Mouse (Mus musculus) liver, embryonic 12.5 days (tissue): ENCODE data around the gene Podnl1. TPM values are rescaled to one million over a fixed set of nuclear protein-coding genes. Genes with fewer than 3 reads are reported as not detected.

Experiments
- ATAC-seq: fragments of 200-750 bp; cut with Nextera tagmentation; 2 replicates; pipeline ENCODE4 v1.8.0; 2017; ENCODE audit warnings: moderate number of reproducible peaks, mild to moderate bottlenecking, moderate library complexity
- H3K27ac ChIP-seq: fragments of 300-500 bp; sonication (generic); 2 replicates; pipeline ENCODE4 v1.5.1; 2016; ENCODE audit warnings: mild to moderate bottlenecking
- H3K27me3 ChIP-seq: fragments of 300-500 bp; sonication (generic); replicated peaks from 2 replicates; pipeline ENCODE4 v1.6.1; 2016; ENCODE audit warnings: mild to moderate bottlenecking, moderate library complexity
- H3K36me3 ChIP-seq: fragments of 300-500 bp; sonication (generic); 2 replicates; pipeline ENCODE4 v1.6.1; 2016; ENCODE audit warnings: mild to moderate bottlenecking, moderate library complexity
- H3K4me1 ChIP-seq: fragments of 300-500 bp; sonication (generic); 2 replicates; pipeline ENCODE4 v1.6.1; 2016
- H3K4me2 ChIP-seq: fragments of 300-500 bp; sonication (generic); 2 replicates; pipeline ENCODE4 v1.6.1; 2016; ENCODE audit warnings: mild to moderate bottlenecking, moderate library complexity
- H3K4me3 ChIP-seq: fragments of 300-500 bp; sonication (generic); 2 replicates; pipeline ENCODE4 v1.5.1; 2016; ENCODE audit warnings: mild to moderate bottlenecking, moderate library complexity
- H3K9ac ChIP-seq: fragments of 300-500 bp; sonication (generic); 2 replicates; pipeline ENCODE4 v1.6.1; 2016; ENCODE audit warnings: mild to moderate bottlenecking, moderate library complexity
- H3K9me3 ChIP-seq: fragments of 300-500 bp; sonication (generic); replicated peaks from 2 replicates; pipeline ENCODE4 v1.6.1; 2016; ENCODE audit warnings: mild to moderate bottlenecking, moderate library complexity
- WGBS: fragments of 180-500 bp; shearing (Covaris S2); methylation state at CpG from one replicate; pipeline ENCODE4 v1.1.7; 2016; ENCODE audit not compliant: insufficient replicate concordance; 5-methylcytosine and 5-hydroxymethylcytosine counted together
- polyA plus RNA-seq: library from polyadenylated mRNA; unstranded; fragments of >200 nt; fragmentation: Nextera tagmentation; extraction: Ambion mirVana; gene quantifications from 2 replicates; pipeline ENCODE4 v1.2.1, GENCODE M21; 2016

Podnl1 gene
- polyA plus RNA-seq: 0.08 and 0.13 TPM in 2 replicates

- Histone ChIP-seq H3K9me3 (no peaks in the 10 kb centered on the region), H3K9ac (no peak within 1 kb of the TSS), H3K27me3 (peaks cover 12% of the 10 kb centered on the region; the same call in 1 of the 2 replicates), H3K4me1 (peaks cover 12% of the 10 kb centered on the region), H3K4me2 (no peak within 1 kb of the TSS), H3K27ac (no peak within 1 kb of the TSS), H3K36me3 (no peaks in the 10 kb centered on the region), H3K4me3 (no peak within 1 kb of the TSS)
- WGBS: 56% methylated on average over 9 of the region's 9 CpGs
- no peak for ATAC-seq
Measured at GRCm38 (mm10) chr8:84125656-84126055, at the start of gene Podnl1. Gene Podnl1, plus strand, starts transcription at chr8:84125989.

DNA sequence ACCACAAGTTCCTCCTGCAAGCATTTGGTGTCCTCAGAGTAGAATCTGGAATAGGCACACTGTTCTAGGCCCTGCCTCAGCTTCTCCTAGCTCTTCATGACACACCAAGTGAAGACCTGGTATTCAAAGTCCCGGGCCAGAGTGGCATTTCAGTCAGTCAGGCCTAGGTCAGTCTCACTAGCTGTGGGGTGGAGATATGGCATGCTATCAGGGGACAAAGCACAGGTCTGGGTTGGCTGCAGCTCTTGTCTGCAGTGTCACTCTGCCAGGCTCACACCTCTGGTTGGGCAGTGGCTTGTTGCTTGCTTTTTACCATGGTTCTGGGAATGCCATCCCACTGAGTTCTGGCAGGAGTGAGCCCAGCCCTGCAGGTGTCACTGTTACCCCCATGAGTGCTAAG, 49.4 kb upstream of the Podnl1 start:
- H3K4me1 ChIP-seq: peaks cover 10% of the 10 kb centered on the region
- no peaks in the 10 kb centered on the region for H3K9me3 ChIP-seq
- ATAC-seq: no peak
- whole genome bisulfite sequencing: 64% methylated on average over 1 of the region's 1 CpGs
- H3K27me3 ChIP-seq: no peaks in the 10 kb centered on the region
- H3K36me3 ChIP-seq: peaks cover 42% of the 10 kb centered on the region
- no peak overlapping the region for H3K27ac ChIP-seq
- H3K9ac ChIP-seq: no peak overlapping the region
- H3K4me2 ChIP-seq: no peak overlapping the region
- no peak overlapping the region for H3K4me3 ChIP-seq

- 88% methylated on average over 3 of the region's 3 CpGs for WGBS
Measured at GRCm38 (mm10) chr8:84076849-84077248, 48.9 kb upstream of the Podnl1 start.

GRCm38 (mm10) chr8:84079206-84079605, 46.6 kb upstream of the Podnl1 start:
- no peak for ATAC-seq
- 76% methylated on average over 5 of the region's 5 CpGs for WGBS
- Histone ChIP-seq H3K4me3 (no peak overlapping the region), H3K36me3 (peaks cover 64% of the 10 kb centered on the region), H3K4me1 (no peaks in the 10 kb centered on the region), H3K9me3 (no peaks in the 10 kb centered on the region), H3K27ac (no peak overlapping the region), H3K4me2 (no peak overlapping the region), H3K9ac (no peak overlapping the region), H3K27me3 (no peaks in the 10 kb centered on the region)

More at GRCm38 (mm10) chr8:84076849-84077248, 48.9 kb upstream of the Podnl1 start:
- no peak for ATAC-seq
- Histone ChIP-seq H3K4me1 (peaks cover 6% of the 10 kb centered on the region), H3K4me3 (no peak overlapping the region), H3K9ac (no peak overlapping the region), H3K36me3 (peaks cover 45% of the 10 kb centered on the region), H3K4me2 (no peak overlapping the region), H3K27ac (no peak overlapping the region), H3K9me3 (no peaks in the 10 kb centered on the region), H3K27me3 (no peaks in the 10 kb centered on the region)

DNA sequence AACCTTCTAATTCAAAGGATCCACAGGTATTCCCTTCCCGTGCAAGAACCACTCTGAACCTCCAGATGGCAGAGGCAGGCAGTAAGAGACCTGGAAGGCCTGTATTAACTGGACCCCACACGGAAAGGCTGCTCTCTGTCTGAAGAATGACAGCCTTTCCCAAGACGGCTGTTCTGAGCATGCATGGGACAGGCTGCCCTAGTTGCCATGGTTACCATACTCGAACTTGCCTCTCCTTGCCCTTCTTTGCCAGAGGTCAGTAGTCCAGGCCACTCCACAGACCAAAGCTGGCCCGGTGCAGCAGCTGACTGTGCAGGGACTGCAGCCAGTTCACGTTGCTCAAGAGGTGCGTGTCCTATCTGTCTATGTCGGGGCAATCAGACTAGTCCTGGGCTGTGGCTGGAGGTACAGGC, 42.0 kb upstream of the Podnl1 start:
- Histone ChIP-seq H3K4me2 (no peak overlapping the region), H3K4me3 (no peak overlapping the region), H3K9me3 (no peaks in the 10 kb centered on the region), H3K4me1 (no peaks in the 10 kb centered on the region), H3K27me3 (no peaks in the 10 kb centered on the region), H3K36me3 (peaks cover 95% of the 10 kb centered on the region), H3K9ac (no peak overlapping the region), H3K27ac (no peak overlapping the region)
- 67% methylated on average over 8 of the region's 8 CpGs for WGBS
- peak; percentile 21; the same call in 1 of the 2 replicates for ATAC-seq

DNA sequence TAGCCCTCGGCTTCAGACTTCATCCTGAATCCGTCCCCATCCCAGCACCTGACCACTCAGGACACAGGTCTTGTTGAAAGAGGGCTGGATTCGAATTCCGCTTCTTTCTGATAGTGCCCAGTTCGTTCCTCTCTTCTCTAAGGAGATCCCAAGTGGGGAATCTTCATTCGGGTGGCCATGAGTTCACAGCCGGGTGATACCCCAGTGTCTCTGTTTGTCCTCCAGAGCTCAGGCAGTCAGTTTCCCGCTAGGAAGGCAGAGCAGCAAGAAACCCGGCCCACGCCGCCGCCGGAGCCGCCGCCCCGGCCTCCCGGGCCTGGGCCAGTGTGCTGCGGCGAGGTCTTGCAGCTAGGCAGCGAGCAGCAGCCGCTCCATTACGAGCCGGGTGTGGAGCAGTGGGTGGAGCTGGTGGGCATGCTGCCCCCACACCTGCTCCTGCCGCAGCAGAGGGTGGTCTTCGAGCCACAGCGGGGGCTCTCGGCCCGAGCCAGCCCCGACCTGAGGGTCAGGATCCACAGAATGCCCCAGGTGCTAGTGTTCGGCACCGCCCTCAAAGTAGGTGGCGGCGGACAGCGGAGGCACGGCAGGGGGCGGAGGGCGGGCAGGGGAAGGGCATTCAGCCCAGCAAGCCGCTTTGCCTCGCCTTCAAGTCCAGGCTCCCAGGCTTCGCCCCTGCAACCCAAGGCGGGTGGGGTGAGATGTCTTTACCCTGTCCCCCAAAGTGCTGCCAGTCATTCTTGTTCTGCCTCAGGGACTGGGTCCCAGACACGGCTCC, 41.3 kb upstream of the Podnl1 start:
- no peaks in the 10 kb centered on the region for H3K9me3 ChIP-seq
- peaks cover 94% of the 10 kb centered on the region for H3K36me3 ChIP-seq
- no peak overlapping the region for H3K9ac ChIP-seq
- 75% methylated on average over 42 of the region's 42 CpGs for WGBS
- H3K4me1 ChIP-seq: no peaks in the 10 kb centered on the region
- H3K4me2 ChIP-seq: no peak overlapping the region; the same call in 1 of the 2 replicates
- ATAC-seq: no peak
- H3K4me3 ChIP-seq: no peak overlapping the region
- no peak overlapping the region for H3K27ac ChIP-seq
- H3K27me3 ChIP-seq: no peaks in the 10 kb centered on the region

DNA sequence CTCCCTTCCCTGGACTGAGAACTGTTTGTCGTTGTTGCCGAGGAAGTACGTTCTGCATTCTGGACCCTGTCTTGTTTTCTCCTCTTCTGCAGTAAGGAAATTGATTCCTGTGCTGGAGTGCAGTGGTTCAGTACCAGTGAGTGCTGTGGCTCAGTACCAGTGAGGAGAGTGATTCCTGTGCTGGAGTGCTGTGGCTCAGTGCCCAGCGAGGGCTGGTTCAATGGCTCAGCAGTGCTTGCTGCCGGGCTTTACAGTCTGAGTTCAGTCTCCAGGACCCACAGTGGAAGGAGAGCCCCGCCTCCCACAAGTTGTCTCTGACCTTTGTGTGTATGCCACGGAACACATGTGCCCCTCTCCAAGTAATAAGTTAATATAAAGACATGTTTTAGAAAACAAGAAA, 38.6 kb upstream of the Podnl1 start:
- no peak for ATAC-seq
- Histone ChIP-seq H3K9ac (no peak overlapping the region), H3K4me3 (no peak overlapping the region), H3K4me2 (no peak overlapping the region), H3K27me3 (no peaks in the 10 kb centered on the region), H3K27ac (no peak overlapping the region), H3K4me1 (no peaks in the 10 kb centered on the region), H3K36me3 (peaks cover 91% of the 10 kb centered on the region), H3K9me3 (no peaks in the 10 kb centered on the region)
- WGBS: 84% methylated on average over 7 of the region's 7 CpGs

DNA sequence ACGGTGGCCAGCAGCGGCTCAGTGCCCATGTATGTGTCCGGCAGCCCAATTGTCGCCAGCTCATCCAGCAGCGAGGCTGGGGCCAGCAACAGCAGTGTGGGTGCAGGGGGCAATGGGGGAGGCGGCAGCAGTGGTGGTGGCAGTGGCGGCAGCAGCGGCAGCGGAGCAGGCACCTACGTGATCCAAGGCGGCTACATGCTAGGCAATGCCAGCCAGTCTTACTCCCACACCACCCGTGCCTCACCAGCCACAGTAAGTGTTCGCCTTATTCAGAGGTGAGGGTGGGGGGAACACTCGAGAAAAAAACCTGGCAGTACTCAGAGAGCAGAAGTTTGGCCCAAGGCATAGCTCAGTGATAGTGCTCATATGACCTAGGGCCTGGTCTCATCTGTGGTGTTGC, 38.0 kb upstream of the Podnl1 start:
- no peaks in the 10 kb centered on the region for H3K9me3 ChIP-seq
- WGBS: 89% methylated on average over 14 of the region's 14 CpGs
- H3K4me3 ChIP-seq: no peak overlapping the region
- H3K27ac ChIP-seq: no peak overlapping the region
- ATAC-seq: no peak
- H3K9ac ChIP-seq: no peak overlapping the region
- H3K4me2 ChIP-seq: no peak overlapping the region
- H3K27me3 ChIP-seq: no peaks in the 10 kb centered on the region
- peaks cover 91% of the 10 kb centered on the region for H3K36me3 ChIP-seq
- H3K4me1 ChIP-seq: no peaks in the 10 kb centered on the region

- no peaks in the 10 kb centered on the region for H3K27me3 ChIP-seq
- H3K4me3 ChIP-seq: no peak overlapping the region
- no peaks in the 10 kb centered on the region for H3K9me3 ChIP-seq
- WGBS: 76% methylated on average over 9 of the region's 9 CpGs
- H3K9ac ChIP-seq: no peak overlapping the region
- no peak overlapping the region for H3K4me2 ChIP-seq
- H3K27ac ChIP-seq: no peak overlapping the region
- no peaks in the 10 kb centered on the region for H3K4me1 ChIP-seq
- ATAC-seq: no peak
- H3K36me3 ChIP-seq: peaks cover 91% of the 10 kb centered on the region
Measured at GRCm38 (mm10) chr8:84089277-84089676, 36.5 kb upstream of the Podnl1 start.

DNA sequence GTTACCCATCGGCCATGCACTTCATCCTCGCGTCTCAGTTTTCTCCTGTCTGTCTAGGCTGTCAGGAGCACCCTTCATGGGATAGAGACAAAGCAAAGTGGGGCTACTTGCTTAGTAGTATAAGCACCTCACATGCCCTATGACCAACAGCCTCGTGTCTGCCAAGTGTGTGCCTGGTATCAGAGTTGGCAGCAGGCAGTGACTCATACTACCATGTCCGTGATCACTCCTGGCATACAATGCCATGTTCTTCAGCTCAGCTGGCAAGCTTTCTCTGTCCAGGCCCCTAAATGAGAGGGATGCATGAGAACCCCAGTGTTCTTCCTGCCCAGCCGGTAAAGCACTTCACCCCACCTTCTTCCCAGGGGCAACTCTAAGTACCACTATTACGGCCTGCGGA, 35.2 kb upstream of the Podnl1 start:
- Histone ChIP-seq H3K36me3 (peaks cover 91% of the 10 kb centered on the region), H3K4me1 (no peaks in the 10 kb centered on the region), H3K4me3 (no peak overlapping the region), H3K27ac (no peak overlapping the region), H3K4me2 (no peak overlapping the region), H3K27me3 (no peaks in the 10 kb centered on the region), H3K9ac (no peak overlapping the region), H3K9me3 (no peaks in the 10 kb centered on the region)
- ATAC-seq: no peak
- 79% methylated on average over 8 of the region's 8 CpGs for WGBS

DNA sequence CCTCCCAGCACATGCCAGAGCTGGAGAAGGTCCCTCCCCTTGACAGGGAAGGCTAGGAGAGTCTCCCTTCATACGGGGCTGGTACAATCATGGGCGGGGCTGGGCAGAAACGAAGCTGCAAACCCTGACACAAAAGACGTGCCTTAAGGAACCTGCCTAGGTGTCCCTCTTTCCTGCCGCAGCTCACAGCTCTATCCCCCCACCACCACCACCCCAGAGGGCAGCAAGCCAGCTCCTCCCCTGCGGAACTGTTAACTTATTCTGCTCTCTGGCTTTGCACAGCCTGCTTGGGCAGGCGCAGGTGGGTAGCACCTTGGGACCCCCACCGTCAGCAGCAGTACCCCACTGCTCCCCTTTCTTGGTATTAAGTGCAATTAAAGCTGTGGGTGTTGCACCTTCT, 29.7 kb upstream of the Podnl1 start:
- no peaks in the 10 kb centered on the region for H3K4me1 ChIP-seq

GRCm38 (mm10) chr8:84098376-84098775, 27.4 kb upstream of the Podnl1 start:
- no peak overlapping the region for H3K27ac ChIP-seq
- no peak for ATAC-seq
- no peak overlapping the region for H3K4me3 ChIP-seq
- no peak overlapping the region for H3K9ac ChIP-seq
- H3K4me1 ChIP-seq: peaks cover 10% of the 10 kb centered on the region
- no peaks in the 10 kb centered on the region for H3K9me3 ChIP-seq
- no peaks in the 10 kb centered on the region for H3K27me3 ChIP-seq
- WGBS: 81% methylated on average over 7 of the region's 7 CpGs
- peaks cover 86% of the 10 kb centered on the region for H3K36me3 ChIP-seq
- no peak overlapping the region for H3K4me2 ChIP-seq

More for the DNA sequence above, 29.7 kb upstream of the Podnl1 start:
- H3K9ac ChIP-seq: no peak overlapping the region
- H3K27ac ChIP-seq: no peak overlapping the region
- H3K9me3 ChIP-seq: no peaks in the 10 kb centered on the region
- no peaks in the 10 kb centered on the region for H3K27me3 ChIP-seq
- ATAC-seq: no peak
- no peak overlapping the region for H3K4me3 ChIP-seq
- H3K4me2 ChIP-seq: no peak overlapping the region
- H3K36me3 ChIP-seq: peaks cover 87% of the 10 kb centered on the region
- WGBS: 70% methylated on average over 8 of the region's 8 CpGs
